Mouse (Mus musculus) hematopoietic stem cell, adult 5-6 weeks (primary cell): ENCODE measurements around the gene Btbd11. TPM values are rescaled to one million over a fixed set of nuclear protein-coding genes. Genes with fewer than 3 reads are reported as not detected.

Source experiments
- ATAC-seq, 2 experiments: fragments of 125-278 bp in 1 of 2; replicated peaks in 1 of 2; 2 replicates each; pipeline ENCODE4 v1.8.0; 2016 to 2017; ENCODE audit warnings: inconsistent platforms in 2 of 2, mild to moderate bottlenecking in 2 of 2, moderate number of reproducible peaks in 2 of 2, low read depth in 1 of 2, moderate TSS enrichment in 1 of 2; ENCODE audit not compliant: low FRiP score in 2 of 2, poor library complexity in 2 of 2, severe bottlenecking in 2 of 2, insufficient read depth in 1 of 2, low TSS enrichment in 1 of 2
- total RNA-seq: library from RNA; stranded (forward); fragments of 172-1452, 232-1000 nt; gene quantifications from 2 replicates; pipeline ENCODE4 v1.2.3, GENCODE M21; 2017

The Btbd11 gene
- total RNA-seq, 1 experiment from 2014 or later = 1.2 TPM

DNA sequence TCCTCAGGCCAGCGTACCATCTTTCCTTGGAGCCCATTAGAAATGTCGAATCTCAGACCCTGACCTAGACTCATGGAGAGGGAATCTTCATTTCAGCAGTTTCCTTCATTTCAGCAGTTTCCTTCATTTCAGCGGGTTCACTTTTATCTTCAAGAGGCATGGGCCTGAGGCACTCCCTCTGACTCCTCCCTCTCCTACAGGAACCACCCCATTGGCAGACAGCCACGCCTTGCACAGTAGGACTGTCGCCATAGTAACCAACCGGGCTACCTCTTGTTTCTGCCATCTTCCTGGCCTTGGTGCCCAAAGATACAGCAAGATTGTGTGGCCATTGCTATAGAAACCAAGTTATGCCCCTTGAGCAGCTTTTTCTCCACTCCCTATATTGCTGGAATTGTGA, 205.4 kb downstream of the Btbd11 start:
- ATAC-seq = peak; percentile 40 to 46; a peak in 2 of 4 replicates

DNA sequence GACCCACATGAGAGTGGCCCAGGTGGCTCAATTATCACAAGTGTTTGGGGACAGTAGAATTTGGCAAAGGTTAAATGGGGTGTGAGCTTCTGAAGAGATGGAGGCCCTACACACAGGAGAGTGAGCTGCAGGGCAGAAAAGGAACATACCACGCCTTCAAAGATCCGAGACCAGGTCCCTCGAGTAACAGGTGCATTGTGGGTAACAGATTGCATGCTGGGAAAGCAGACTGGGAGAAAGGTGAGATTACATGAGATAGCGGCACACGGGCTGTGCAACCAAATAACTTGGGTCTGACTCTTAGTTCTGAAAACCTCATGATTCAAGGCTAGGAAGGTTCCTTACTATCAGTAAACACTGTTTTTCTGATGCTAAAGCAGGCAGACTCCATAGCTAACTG, 209.7 kb downstream of the Btbd11 start:
- no peak for ATAC-seq

DNA sequence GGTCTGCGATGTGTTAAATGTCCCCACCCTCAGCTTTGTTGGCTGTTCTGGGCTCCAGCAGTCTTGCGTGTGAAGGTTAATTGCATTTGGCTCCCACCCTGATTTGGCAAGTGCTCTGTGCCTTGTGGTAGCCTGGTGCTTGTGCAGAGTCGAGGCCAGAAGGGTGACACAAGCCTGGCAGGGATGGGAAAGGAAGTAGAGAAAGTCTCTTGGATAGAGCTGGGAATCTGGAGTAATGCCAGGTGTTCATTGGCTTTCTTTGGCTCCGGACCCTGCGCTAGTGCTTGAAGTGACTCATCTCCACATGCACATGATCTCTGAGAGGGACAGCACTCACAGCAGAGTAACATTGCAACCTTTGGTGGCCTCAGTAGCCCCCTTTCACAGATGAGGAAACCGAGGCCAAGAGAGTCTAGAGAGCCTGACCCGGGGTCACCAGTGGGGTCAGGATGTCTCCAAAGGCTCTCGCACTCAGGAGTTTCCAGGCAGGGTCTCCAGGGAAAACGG, 211.5 kb downstream of the Btbd11 start:
- ATAC-seq = no peak

DNA sequence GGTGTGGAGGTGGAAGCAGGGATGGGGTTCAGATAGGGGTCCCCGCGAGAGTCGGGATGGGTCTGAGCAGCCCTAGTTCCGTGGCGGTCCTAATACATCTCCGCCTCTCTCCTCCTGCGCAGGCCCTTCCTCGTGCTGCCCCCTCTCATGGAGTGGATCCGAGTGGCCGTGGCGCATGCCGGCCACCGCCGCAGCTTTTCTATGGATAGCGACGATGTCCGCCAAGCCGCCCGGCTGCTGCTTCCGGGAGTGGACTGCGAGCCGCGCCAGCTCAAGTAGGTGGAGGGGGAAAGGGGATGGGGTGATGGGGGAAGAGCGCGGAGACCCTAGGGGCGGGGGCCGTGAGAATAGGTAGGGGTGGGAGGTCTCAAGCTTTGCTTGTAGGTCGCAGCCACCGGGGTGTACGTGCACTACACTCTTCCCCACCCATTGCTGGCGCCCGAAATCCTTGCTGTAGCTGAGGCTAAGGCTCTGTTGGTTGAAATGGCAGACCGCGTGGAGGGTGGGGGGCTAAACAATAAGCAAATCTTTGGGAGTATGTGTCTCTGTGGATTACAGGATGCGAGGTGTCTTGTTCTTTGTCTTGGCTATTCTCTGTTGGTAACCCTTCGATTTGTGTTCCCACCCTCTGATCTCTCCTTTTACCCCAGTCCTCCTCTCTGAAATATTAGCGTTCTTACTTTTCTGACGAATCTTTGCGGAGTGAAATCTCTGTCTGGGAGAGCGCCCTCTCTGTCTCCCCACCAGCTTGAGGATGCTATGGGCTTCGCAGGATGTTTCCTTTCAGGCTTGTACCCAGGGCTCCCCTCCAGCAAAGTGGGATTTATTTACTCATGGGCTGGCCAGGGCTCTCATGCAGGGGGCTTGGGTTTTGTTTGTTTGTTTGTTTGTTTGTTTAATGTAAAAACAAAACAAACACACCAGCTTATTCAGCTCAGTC, 212.3 kb downstream of the Btbd11 start:
- peak; percentile 42 to 45; a peak in 3 of 4 replicates for ATAC-seq

DNA sequence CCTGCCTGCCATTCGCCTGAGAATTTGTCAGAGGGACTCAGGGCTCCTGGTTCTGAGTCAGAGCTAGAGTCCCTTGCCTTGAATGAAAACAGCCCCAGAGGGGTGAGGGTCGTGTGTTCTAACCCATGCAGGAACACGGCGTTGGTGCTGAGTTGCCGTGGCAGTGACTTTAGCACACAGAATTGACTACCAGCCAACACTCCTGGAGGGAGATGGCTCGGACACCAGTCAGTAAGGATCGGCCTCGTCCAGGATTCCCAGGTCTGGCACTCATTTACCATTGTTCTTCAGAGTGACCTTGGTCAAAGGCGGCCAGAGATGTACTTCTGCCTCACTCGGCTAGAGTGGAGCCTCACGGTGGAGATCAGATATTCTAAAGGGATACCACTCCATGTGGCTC, 215.9 kb downstream of the Btbd11 start:
- ATAC-seq = no peak

DNA sequence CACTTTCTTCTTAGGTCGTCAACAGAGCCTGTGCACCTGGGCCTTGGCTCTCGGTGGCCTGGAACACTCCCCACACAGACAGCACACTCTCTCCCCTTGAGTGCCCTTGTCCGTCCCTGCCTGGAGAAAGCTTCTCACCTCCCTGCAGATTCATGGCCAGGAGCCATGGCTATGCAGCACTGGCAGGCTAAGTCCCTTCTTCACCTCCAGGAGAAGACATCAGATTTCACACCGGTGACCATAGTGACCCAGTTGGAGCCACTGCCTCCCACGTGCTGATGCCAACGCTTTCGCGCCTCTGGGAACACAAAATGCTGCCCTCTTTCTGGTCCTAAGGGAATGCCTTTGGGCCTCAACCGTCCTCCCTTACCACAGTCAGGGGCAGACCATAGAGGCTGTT, 217.9 kb downstream of the Btbd11 start:
- ATAC-seq = no peak

DNA sequence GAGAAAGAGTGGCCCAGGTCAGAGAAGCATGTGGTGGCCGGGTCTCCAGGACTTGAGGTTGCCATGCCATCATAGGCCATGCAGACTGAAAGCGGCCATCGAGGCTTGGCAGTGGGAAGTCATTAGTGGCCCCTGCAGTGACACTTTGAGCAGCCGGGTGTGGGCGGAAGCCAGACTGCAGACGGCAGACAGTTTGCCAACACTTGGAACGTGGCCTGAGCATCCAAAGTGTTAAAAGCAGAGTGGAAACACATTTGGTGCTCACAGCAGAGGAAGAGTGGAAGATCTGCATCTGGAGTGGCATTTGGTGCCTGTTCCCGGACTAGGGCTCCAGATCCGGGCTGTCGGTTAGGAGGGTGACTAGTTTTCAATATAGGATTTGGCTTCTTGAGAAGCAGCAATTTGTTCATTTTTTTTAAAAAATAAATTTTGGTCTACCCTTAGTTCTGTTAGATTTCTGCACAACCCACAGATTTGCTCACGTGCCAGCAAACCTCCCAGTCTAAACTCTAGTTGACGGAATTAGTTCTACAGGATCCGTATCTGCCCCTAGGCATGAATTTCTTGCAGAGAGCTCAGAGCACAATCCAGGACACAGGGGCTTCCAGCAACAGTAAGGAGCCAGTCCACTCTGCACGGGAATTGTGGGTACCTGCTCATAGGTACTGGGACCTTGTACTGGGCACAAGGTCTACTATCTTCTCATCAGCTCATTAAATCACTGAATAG, 222.1 kb downstream of the Btbd11 start:
- ATAC-seq = no peak

DNA sequence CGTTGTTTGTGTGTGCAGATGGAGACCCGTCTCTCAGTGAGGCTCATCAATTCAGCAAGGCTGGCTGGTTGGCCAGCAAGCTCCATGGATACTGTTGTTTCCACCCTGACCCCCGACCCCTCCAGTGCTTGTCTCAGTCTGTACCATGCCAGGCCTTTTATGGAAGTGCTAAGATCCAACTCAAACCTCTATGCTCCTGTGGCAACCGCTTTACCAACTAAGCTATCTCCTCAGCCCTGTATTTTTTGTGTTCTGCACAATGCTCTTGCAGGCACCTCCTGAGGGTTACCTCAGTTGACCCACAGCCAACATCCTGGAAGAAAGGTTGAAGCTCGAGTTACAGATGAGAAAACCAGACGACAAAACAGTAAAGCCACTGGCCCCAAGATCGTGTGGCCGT, 230.5 kb downstream of the Btbd11 start:
- no peak for ATAC-seq

DNA sequence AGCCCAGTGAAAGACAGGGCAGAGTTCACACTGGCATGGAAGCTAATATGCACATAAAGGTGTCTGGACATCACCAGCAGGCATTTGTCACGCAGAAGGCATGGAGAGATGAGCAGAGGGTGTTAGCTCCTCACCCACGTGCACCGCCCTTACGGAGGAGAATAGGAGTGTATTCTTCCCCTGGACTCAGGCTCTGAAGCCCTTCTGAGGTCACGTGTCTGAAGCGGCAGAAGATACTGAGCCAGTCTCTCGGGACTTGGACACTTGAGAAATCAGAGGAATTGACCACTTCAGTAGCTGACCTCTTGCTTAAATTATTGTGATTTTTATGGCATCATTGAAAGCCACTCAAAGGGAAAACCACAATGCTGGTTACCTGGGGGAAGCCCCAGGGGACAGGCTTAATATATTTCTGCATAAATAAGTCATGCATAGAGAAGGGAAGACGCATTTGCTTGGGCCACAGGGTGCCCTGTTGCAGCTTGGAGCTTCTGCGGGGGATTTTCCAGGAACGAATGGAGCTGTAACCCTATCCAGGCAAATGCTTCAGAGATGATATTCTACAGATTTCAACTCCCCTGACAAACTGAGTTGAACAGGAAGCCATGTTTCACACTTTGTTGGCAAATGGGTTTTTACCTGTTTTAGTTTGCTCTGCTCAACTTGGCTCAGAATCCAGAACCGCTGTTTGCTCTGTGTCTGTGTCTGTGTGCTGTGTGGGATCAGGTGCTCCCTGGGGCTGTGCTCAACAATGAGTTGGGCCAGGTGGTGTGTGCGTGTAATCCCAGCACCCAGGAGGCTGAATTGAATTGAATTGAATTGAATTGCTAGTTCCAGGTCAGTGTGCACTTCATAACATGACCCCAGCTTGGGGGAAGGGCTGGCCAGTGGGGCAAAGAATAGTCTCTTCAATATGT, 231.1 kb downstream of the Btbd11 start:
- no peak for ATAC-seq

DNA sequence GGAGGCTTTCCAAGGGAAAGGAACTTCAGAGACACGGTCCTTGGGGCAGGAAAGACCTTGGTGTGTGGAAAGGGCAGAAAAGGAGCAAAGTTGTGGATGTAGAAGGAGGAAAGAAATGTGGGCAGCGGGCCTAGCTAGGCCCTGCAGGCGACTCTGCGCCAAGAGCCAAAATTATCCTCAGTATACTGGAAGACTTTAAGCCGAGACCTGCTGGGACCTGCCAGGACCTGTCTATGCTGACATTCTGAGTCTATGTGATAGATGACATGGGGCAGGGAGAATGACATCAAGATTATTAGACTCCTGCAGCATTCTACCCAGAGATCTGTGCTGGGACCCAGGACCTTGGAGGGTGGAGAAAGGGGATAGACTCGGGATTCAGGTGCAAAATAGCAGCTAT, 234.5 kb downstream of the Btbd11 start:
- ATAC-seq = no peak

DNA sequence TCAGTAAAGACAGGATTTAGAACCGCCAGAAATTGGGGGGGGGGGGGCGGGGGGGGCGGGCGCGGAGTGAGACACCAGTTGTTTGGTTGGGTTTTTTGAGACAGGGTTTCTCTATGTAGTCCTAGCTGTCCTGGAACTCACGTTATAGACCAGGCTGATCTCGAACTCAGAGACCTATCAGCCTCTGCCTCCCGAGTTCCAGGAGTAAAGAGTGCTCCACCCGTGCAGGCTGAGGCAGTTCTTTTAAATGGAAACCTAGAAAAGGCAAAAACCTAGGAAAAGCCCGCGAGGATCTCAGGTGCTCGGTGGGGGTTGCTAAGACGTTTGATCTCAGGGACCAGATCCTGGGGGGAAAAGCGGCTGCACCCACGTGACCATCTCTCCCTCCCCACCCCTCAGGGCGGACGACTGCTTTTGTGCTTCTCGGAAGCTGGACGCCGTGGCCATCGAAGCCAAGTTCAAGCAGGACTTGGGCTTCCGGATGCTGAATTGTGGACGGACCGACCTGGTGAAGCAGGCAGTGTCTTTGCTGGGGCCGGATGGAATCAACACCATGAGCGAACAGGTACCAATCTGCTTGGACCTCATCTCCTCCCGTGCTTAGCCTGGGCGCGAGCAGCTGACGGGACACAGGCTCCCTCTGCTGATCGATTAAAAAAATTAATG, 238.0 kb downstream of the Btbd11 start:
- peak; percentile 44 to 66; a peak in 3 of 4 replicates for ATAC-seq

DNA sequence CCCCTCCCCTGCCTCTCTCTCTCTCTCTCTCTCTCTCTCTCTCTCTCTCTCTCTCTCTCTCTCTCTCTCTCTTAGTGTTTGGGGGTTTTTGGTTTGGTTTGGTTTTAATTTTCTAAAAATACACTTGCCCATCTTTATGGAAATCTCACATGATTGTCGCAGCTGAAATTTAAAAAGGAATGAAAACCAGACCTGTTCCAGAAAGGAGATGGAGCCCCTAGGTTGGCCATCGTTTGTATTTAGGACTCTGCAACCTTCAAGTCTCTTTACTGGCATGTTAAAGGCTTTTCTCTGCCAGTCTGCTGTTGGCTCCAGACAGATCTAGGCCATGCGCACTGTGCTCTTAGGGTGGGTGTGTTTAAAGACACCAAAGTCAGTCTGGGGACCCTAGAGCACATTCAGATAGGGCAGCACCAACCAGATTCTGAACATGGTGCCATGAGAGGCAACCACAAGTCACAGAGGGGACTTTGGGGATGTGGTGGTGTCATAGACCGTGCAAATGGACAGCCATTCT, 238.6 kb downstream of the Btbd11 start:
- ATAC-seq = no peak

DNA sequence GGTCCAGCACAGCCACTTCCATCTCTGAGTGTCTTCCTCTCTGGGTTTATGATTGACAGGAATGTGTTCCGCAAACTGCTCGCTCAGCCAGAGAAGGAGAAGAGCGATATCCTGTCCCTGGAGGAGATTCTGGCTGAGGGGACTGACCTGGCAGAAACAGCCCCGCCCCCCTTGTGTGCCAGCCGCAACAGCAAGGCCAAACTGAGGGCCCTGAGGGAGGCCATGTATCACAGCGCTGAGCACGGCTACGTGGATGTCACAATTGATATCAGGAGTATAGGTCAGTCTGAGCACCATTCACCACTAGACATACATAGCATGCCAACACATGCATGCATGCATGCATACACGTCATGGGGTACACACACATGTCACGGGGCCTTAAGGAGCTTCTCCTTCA, 245.4 kb downstream of the Btbd11 start:
- no peak for ATAC-seq

DNA sequence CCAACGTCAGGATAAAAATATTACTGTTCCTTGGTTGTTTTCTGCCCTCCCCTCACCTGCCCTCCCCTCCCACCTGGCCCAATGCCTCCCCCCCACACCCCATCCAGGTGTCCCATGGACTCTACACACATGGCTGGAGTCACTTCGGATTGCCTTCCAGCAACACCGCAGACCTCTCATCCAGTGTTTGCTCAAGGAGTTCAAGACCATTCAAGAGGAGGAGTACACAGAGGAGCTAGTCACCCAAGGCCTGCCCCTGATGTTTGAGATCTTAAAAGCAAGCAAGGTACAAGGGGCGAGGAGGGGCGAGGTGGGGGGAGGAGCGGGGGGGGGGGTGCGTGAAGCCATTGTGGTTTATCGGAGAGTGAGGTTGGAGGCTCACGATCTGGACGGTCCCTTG, 247.0 kb downstream of the Btbd11 start:
- ATAC-seq = no peak

DNA sequence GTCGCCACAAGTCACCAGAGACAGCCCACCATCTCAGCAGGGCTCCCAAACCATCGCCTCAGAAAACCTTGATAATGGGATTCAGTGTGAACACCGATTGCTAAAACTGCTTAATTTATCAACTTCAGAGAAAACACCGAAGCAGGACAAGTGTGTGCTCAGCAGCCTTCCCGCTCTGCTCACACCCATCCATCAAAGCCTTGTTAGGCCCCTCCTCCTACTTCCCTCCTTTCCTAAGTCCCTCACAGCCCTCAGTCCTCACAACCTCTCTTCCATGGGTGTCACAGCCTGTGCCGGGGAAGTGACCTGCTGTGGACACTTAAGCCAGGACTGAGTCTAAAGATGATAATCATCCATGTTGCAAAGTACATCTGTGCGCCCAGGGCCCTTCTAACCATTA, 251.0 kb downstream of the Btbd11 start:
- ATAC-seq = no peak

DNA sequence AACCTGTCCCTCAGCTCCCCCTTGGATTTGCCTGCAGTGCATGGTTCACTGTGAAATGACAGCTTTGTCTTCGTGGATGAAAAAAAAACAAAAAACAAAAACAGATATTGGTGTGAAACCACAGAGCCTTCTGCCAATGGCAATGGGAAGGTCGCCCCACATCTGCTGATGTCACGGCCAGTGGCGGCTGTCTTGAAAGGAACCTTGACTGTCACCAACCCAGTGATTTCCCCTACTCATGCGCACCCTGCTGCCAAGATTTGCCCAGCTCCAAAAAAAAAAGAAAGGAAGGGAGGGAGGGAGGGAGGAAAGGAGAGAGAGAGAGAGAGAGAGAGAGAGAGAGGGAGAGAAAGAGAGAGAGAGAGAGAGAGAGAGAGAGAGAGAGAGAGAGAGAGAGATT, 251.5 kb downstream of the Btbd11 start:
- ATAC-seq = no peak

DNA sequence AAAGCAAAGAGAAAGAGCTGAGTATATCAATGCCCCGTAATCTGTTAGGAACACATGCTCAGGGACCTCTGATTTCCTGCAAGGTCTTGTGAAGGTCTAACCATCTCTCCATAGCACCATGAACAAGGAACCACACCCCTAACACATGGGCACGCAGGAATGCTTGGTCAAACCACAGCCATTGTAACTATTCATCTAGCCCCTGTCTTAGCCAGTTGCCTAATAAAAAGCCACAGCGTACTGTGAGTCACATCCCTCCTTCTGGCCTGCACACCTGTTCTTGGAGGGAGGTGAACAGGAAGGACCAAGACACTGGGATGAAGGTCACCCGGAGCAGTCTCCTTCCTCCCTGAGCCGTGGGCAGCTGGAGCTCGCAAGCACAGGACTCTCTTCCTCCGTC, 253.0 kb downstream of the Btbd11 start:
- ATAC-seq = no peak
